Mouse (Mus musculus): Measurements from ENCODE around the gene Car10. TPM values are rescaled to one million over a fixed set of nuclear protein-coding genes. Genes with fewer than 3 reads are reported as not detected.
"Not testable (repeated sequence)": the region's sequence is repeated elsewhere in the genome, so short reads cannot be mapped to it uniquely, and the experiment has no call there.

The Car10 gene
- polyA plus RNA-seq, 1 experiment from 2014 or later, result 0.29 TPM

DNA sequence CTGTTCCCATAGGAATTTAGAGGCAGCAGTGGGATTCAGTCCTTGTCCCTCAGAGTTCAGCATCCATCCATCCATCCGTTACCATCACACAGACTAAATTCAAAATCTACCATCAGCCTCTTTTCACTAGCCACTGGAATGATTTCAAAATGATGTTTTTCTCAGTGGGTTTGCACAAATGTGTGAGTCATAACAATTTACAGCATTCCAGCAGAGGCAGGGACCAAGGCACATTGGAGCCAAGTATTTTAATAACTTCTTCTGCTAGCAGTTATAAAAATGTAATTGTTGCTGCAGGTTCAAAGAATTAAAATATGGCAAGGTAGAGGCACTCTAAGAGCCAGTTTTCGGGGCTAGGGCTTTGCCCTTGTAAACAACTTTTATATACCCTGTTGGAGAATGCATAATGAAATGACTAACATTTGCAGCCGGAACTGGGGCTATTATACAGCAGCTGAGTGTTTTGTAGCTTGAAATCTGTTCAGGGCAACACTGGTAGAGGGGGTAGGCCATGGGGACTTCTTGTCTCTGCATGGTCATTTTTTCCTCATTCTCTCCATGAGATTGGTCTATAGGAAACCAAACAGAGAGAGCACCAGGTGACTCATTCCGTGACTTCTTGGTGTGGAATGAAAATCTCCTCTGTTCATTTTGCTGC, 276.0 kb downstream of the Car10 start:
- Histone ChIP-seq H3K27me3 (ENCODE audit: control insufficient read depth, insufficient read depth, low read length) (no peaks in the 10 kb centered on the region), H3K9ac (replicated peaks; ENCODE audit: low read depth, low read length) (no peak overlapping the region), H3K9me3 (ENCODE audit: control insufficient read depth, low read depth, low read length) (no peaks in the 10 kb centered on the region), H3K4me1 (ENCODE audit: control insufficient read depth, insufficient read depth, low read length) (no peaks in the 10 kb centered on the region), H3K27ac (ENCODE audit: low read length) (no peak overlapping the region), H3K36me3 (ENCODE audit: control insufficient read depth, insufficient read depth, low read length) (no peaks in the 10 kb centered on the region), H3K4me2 (replicated peaks; ENCODE audit: low read depth, low read length) (no peak overlapping the region), H3K4me3 (ENCODE audit: low read depth, low read length) (no peak overlapping the region)
- WGBS, result 83% methylated on average over 4 of the region's 4 CpGs
- ATAC-seq (ENCODE audit: insufficient number of reproducible peaks, insufficient read depth, low FRiP score, low read depth), result no peak

DNA sequence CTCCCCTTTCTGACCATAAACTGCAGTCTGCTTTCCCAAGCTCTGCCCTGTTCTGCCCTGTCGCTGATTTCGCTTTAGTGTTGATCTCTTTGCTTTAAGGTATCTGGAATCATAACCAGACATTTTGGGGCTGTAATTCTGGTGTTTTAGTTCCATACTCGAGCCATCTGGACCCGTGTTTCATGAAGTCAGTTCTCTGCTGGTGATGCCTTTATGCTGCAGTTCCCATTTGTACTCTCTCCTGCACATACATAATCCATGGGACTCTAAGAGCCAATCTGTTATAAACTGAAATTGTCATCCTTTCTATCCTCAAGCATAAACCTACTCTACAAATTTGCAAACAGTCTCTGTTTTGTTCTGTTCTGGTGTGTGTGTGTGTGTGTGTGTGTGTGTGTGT, 293.3 kb downstream of the Car10 start:
- no peak for ATAC-seq (ENCODE audit: insufficient number of reproducible peaks, insufficient read depth, low FRiP score, low read depth)
- 79% methylated on average over 4 of the region's 4 CpGs for WGBS
- H3K9me3 ChIP-seq (ENCODE audit: control insufficient read depth, low read depth, low read length), result no peaks in the 10 kb centered on the region

DNA sequence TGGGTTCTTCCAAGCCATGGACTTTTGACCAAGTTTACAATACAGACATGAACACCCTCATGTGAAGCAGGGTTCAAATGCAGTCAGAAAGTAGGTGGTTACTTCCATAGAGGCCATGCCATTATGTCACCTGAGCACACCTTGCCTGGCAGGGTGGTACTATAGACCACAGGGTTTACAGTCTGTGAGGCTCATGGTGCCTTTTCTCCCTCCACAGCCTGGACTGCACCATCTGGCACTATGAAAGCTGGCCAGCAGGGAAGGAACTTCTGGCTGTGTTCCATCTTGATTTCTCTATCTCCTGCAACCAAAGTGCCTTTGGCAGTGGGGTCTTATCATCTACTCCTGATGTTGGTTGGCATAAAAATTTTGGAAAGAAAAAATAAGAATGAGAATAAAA, 295.5 kb downstream of the Car10 start:
- not testable (repeated sequence) for H3K27ac ChIP-seq (ENCODE audit: low read length); H3K9ac ChIP-seq (replicated peaks; ENCODE audit: low read depth, low read length); H3K27me3 ChIP-seq (ENCODE audit: control insufficient read depth, insufficient read depth, low read length); H3K4me2 ChIP-seq (replicated peaks; ENCODE audit: low read depth, low read length); H3K4me1 ChIP-seq (ENCODE audit: control insufficient read depth, insufficient read depth, low read length); H3K9me3 ChIP-seq (ENCODE audit: control insufficient read depth, low read depth, low read length); ATAC-seq (ENCODE audit: insufficient number of reproducible peaks, insufficient read depth, low FRiP score, low read depth); H3K4me3 ChIP-seq (ENCODE audit: low read depth, low read length); H3K36me3 ChIP-seq (ENCODE audit: control insufficient read depth, insufficient read depth, low read length)

More for the DNA sequence above, 293.3 kb downstream of the Car10 start:
- Histone ChIP-seq H3K36me3 (ENCODE audit: control insufficient read depth, insufficient read depth, low read length) (no peaks in the 10 kb centered on the region), H3K4me2 (replicated peaks; ENCODE audit: low read depth, low read length) (no peak overlapping the region), H3K27ac (ENCODE audit: low read length) (no peak overlapping the region), H3K4me1 (ENCODE audit: control insufficient read depth, insufficient read depth, low read length) (no peaks in the 10 kb centered on the region), H3K4me3 (ENCODE audit: low read depth, low read length) (no peak overlapping the region), H3K9ac (replicated peaks; ENCODE audit: low read depth, low read length) (no peak overlapping the region), H3K27me3 (ENCODE audit: control insufficient read depth, insufficient read depth, low read length) (no peaks in the 10 kb centered on the region)

DNA sequence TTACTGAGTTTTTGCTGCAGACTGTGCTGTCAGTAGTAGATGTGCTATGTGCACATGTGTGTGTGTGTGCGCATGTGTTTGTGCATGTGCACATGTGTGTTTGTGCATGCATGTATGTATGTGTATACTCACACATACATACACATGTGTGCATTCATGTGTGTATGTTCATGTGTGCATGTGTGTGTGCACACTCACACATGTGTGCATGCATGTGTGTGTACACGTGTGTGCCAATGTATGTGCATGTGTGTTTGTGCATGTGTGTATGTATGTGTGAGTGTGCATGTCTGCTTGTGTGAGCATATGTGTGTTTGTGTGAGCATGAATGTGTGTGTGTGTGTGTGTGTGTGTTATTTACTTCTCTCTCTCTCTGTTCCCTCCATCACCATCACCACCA, 298.5 kb downstream of the Car10 start:
- Histone ChIP-seq H3K36me3 (ENCODE audit: control insufficient read depth, insufficient read depth, low read length) (no peaks in the 10 kb centered on the region), H3K4me3 (ENCODE audit: low read depth, low read length) (no peak overlapping the region), H3K27ac (ENCODE audit: low read length) (no peak overlapping the region), H3K9me3 (ENCODE audit: control insufficient read depth, low read depth, low read length) (no peaks in the 10 kb centered on the region), H3K27me3 (ENCODE audit: control insufficient read depth, insufficient read depth, low read length) (no peaks in the 10 kb centered on the region), H3K9ac (replicated peaks; ENCODE audit: low read depth, low read length) (no peak overlapping the region), H3K4me2 (replicated peaks; ENCODE audit: low read depth, low read length) (no peak overlapping the region), H3K4me1 (ENCODE audit: control insufficient read depth, insufficient read depth, low read length) (no peaks in the 10 kb centered on the region)
- WGBS, result 97% methylated on average over 2 of the region's 2 CpGs
- ATAC-seq (ENCODE audit: insufficient number of reproducible peaks, insufficient read depth, low FRiP score, low read depth), result no peak

DNA sequence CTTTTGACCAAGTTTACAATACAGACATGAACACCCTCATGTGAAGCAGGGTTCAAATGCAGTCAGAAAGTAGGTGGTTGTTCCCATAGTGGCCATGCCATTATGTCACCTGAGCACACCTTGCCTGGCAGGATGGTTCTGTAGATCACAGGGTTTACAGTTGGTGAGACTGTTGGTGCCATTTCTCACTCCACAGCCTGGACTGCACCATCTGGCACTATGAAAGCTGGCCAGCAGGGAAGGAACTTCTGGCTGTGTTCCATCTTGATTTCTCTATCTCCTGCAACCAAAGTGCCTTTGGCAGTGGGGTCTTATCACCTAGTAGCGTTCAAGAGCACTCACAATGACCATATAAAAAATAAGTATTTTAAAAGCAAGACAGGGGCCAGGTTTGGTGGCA, 303.3 kb downstream of the Car10 start:
- H3K36me3 ChIP-seq (ENCODE audit: control insufficient read depth, insufficient read depth, low read length); H3K9ac ChIP-seq (replicated peaks; ENCODE audit: low read depth, low read length); H3K4me2 ChIP-seq (replicated peaks; ENCODE audit: low read depth, low read length); H3K27ac ChIP-seq (ENCODE audit: low read length); H3K4me3 ChIP-seq (ENCODE audit: low read depth, low read length); ATAC-seq (ENCODE audit: insufficient number of reproducible peaks, insufficient read depth, low FRiP score, low read depth); H3K4me1 ChIP-seq (ENCODE audit: control insufficient read depth, insufficient read depth, low read length); H3K9me3 ChIP-seq (ENCODE audit: control insufficient read depth, low read depth, low read length); H3K27me3 ChIP-seq (ENCODE audit: control insufficient read depth, insufficient read depth, low read length): not testable (repeated sequence)
- WGBS, result 68% methylated on average over 1 of the region's 1 CpGs

DNA sequence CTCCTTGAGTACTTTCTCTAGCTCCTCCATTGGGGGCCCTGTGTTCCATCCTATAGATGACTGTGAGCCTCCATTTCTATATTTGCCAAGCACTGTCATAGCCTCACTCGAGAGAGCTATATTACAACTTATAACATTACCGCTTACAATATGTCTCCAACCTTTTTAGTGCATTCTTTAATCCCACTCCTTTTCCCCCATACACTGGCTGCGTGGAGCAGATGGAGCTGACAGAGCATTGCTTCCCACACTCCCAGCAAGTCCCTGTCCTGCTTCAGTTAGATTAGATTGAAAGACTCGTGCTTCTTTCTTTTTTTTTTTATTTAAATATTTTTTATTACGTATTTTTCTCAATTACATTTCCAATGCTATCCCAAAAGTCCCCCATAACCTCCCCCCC, 310.2 kb downstream of the Car10 start:
- no peaks in the 10 kb centered on the region for H3K36me3 ChIP-seq (ENCODE audit: control insufficient read depth, insufficient read depth, low read length)
- H3K9ac ChIP-seq (replicated peaks; ENCODE audit: low read depth, low read length), result no peak overlapping the region
- WGBS, result 85% methylated on average over 5 of the region's 5 CpGs
- H3K4me1 ChIP-seq (ENCODE audit: control insufficient read depth, insufficient read depth, low read length), result no peaks in the 10 kb centered on the region
- no peaks in the 10 kb centered on the region for H3K9me3 ChIP-seq (ENCODE audit: control insufficient read depth, low read depth, low read length)
- no peaks in the 10 kb centered on the region for H3K27me3 ChIP-seq (ENCODE audit: control insufficient read depth, insufficient read depth, low read length)
- ATAC-seq (ENCODE audit: insufficient number of reproducible peaks, insufficient read depth, low FRiP score, low read depth), result no peak
- no peak overlapping the region for H3K4me2 ChIP-seq (replicated peaks; ENCODE audit: low read depth, low read length)
- H3K4me3 ChIP-seq (ENCODE audit: low read depth, low read length), result no peak overlapping the region
- no peak overlapping the region for H3K27ac ChIP-seq (ENCODE audit: low read length)

DNA sequence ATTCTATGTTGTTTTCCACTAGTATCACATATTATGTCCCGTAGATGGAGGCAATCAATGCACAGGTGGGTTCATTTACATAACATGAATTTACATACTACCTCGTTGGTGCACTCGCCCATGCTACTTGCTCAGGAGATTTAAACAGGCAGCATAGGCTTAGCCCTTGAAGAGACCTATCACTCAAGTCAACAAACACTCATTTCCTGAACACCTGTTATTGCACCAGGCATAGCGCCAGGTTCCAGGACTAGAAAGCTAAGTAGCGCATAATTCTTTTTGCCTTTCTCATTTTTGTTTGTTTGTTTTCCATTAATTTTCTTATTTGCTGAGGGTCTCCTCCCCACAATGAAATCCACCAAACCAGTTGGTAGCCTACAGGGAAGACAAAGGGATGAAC, 333.7 kb downstream of the Car10 start:
- H3K4me3 ChIP-seq (ENCODE audit: low read depth, low read length), result no peak overlapping the region
- H3K9me3 ChIP-seq (ENCODE audit: control insufficient read depth, low read depth, low read length), result no peaks in the 10 kb centered on the region
- no peaks in the 10 kb centered on the region for H3K27me3 ChIP-seq (ENCODE audit: control insufficient read depth, insufficient read depth, low read length)
- no peak overlapping the region for H3K4me2 ChIP-seq (replicated peaks; ENCODE audit: low read depth, low read length)
- no peak for ATAC-seq (ENCODE audit: insufficient number of reproducible peaks, insufficient read depth, low FRiP score, low read depth)
- no peaks in the 10 kb centered on the region for H3K36me3 ChIP-seq (ENCODE audit: control insufficient read depth, insufficient read depth, low read length)
- no peak overlapping the region for H3K9ac ChIP-seq (replicated peaks; ENCODE audit: low read depth, low read length)
- no peaks in the 10 kb centered on the region for H3K4me1 ChIP-seq (ENCODE audit: control insufficient read depth, insufficient read depth, low read length)
- no peak overlapping the region for H3K27ac ChIP-seq (ENCODE audit: low read length)
- WGBS, result 75% methylated on average over 5 of the region's 5 CpGs

DNA sequence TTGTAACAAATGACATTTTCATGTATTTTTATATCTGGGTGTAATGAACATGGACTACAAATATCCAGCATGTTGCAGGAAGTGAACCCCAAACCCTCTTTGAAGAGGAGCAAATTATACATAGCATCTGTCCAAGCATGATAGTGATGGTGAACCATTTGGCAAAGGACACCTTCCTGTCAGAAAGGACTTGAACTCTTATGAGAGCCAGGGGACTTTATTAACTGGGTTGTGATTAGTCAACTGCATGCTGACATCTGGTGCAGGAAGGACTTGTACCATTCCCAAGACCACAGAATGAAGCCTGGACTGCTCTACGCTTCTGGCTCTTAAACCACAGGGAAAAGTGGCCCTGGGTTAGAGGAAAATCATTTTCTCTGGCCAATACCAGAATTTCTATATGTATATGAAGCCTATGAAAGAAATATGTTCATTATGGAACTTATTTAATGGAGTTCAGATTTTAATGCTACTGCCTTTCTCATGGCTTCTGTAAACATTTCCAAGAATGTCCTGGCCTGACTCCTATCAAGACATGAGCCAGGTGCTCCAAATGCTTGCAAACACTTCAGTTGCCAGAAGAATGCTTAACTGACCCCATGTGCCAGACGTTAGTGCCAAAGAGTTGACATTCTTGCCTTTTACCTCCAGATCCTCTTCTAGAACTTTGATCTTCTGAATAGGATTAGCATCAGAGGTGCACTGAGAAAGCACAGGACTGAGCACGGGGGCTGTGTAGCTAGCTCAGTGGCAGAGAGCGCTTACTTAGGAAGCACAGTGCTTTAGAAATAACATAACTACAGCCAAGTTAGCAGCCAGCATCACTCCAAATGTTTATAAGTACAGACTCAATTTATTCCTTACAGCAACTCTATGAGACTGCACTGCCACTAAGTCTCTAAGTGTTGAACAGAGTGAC, 337.4 kb downstream of the Car10 start:
- 37% methylated on average over 4 of the region's 4 CpGs for WGBS
- Histone ChIP-seq H3K4me2 (replicated peaks; ENCODE audit: low read depth, low read length) (no peak overlapping the region), H3K27ac (ENCODE audit: low read length) (no peak overlapping the region), H3K4me3 (ENCODE audit: low read depth, low read length) (no peak overlapping the region), H3K4me1 (ENCODE audit: control insufficient read depth, insufficient read depth, low read length) (no peaks in the 10 kb centered on the region), H3K9ac (replicated peaks; ENCODE audit: low read depth, low read length) (no peak overlapping the region), H3K9me3 (ENCODE audit: control insufficient read depth, low read depth, low read length) (no peaks in the 10 kb centered on the region), H3K27me3 (ENCODE audit: control insufficient read depth, insufficient read depth, low read length) (no peaks in the 10 kb centered on the region), H3K36me3 (ENCODE audit: control insufficient read depth, insufficient read depth, low read length) (no peaks in the 10 kb centered on the region)
- ATAC-seq (ENCODE audit: insufficient number of reproducible peaks, insufficient read depth, low FRiP score, low read depth), result no peak

Measured in stomach, embryonic 14.5 days (tissue).